Mouse (Mus musculus) ES-Bruce4 (cell line): ENCODE measurements around the gene Tmc2.

Experiments
- CTCF ChIP-seq: IDR thresholded peaks from one replicate; pipeline ENCODE4 v1.8.1; 2011; ENCODE audit warnings: low read depth, low read length
- EP300 ChIP-seq: IDR thresholded peaks from 2 replicates; pipeline ENCODE4 v1.6.1; 2011; ENCODE audit warnings: low read depth, low read length; ENCODE audit not compliant: insufficient read depth
- POLR2A ChIP-seq: IDR thresholded peaks from one replicate; pipeline ENCODE4 v1.8.1; 2011; ENCODE audit warnings: low read length; ENCODE audit not compliant: insufficient read depth

DNA sequence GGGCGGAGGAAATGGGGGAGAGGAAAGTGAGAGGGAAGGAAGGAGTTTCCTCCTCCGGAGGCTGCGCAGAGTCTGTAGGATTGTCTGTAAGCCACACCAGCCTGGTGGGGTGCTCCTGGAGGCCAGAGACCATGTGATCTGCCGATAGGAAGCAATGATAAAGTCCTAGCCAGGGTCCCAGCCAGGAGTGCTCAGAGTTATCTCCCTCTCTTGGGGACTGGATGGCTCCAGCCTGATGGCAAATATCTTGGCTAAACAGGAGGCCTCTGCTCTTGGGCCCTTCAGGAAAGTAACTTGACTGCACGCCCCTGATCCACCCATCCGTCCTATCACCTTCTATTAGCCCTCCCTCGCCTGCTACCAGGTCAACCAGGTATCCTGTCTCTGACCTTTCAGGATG, 53.2 kb downstream of the Tmc2 start:
- TF ChIP-seq CTCF (no peak), POLR2A (no peak), EP300 (no peak)
